Mouse (Mus musculus) MEL (cell line): ENCODE data around the gene Cfhr1. TPM values are rescaled to one million over a fixed set of nuclear protein-coding genes. Genes with fewer than 3 reads are reported as not detected.

Experiments
- DNase-seq: peaks from one replicate; pipeline ENCODE4 v3.0.0; 2011; ENCODE audit warnings: low read depth, low spot score
- H3K27ac ChIP-seq: 2 replicates; pipeline ENCODE4 v1.5.1; 2012; ENCODE audit warnings: low read depth, mild to moderate bottlenecking, control low read depth, low read length, moderate library complexity; ENCODE audit not compliant: control insufficient read depth
- H3K27me3 ChIP-seq, 2 experiments: fragments of 150-350 bp in 1 of 2; sonication (generic) in 1 of 2; 2 replicates each; pipeline ENCODE4 v1.6.1; 2012; ENCODE audit warnings: low read length in 2 of 2, mild to moderate bottlenecking in 2 of 2, improper control_type of control experiment in 1 of 2, moderate library complexity in 1 of 2; ENCODE audit not compliant: insufficient read depth in 2 of 2, control insufficient read depth in 1 of 2
- H3K36me3 ChIP-seq, 2 experiments: 2 replicates each; pipeline ENCODE4 v1.6.1; 2012 to 2014; ENCODE audit warnings: low read length in 2 of 2, improper control_type of control experiment in 1 of 2, inconsistent platforms in 1 of 2, mild to moderate bottlenecking in 1 of 2; ENCODE audit not compliant: insufficient read depth in 2 of 2, control insufficient read depth in 1 of 2
- H3K4me1 ChIP-seq, 2 experiments: fragments of 150-350 bp in 1 of 2; sonication (generic) in 1 of 2; 2 replicates each; pipeline ENCODE4 v1.6.1; 2012; ENCODE audit warnings: low read length in 2 of 2, improper control_type of control experiment in 1 of 2, mild to moderate bottlenecking in 1 of 2; ENCODE audit not compliant: insufficient read depth in 2 of 2, control insufficient read depth in 1 of 2
- H3K4me3 ChIP-seq, 2 experiments: fragments of 150-350 bp in 1 of 2; sonication (generic) in 1 of 2; 2 replicates each; pipeline ENCODE4 v1.5.1; 2012; ENCODE audit warnings: low read depth in 2 of 2, low read length in 2 of 2, mild to moderate bottlenecking in 2 of 2, moderate library complexity in 2 of 2, control low read depth in 1 of 2, improper control_type of control experiment in 1 of 2; ENCODE audit not compliant: control insufficient read depth in 1 of 2, insufficient read depth in 1 of 2
- H3K79me2 ChIP-seq: 2 replicates; pipeline ENCODE4 v1.6.1; 2012; ENCODE audit warnings: mild to moderate bottlenecking, low read length, moderate library complexity; ENCODE audit not compliant: control insufficient read depth, poor library complexity, insufficient read depth
- H3K9ac ChIP-seq: 2 replicates; pipeline ENCODE4 v1.6.1; 2012; ENCODE audit warnings: low read depth, mild to moderate bottlenecking, control low read depth, low read length, moderate library complexity; ENCODE audit not compliant: control insufficient read depth, poor library complexity, severe bottlenecking
- H3K9me3 ChIP-seq: fragments of 150-350 bp; sonication (generic); replicated peaks from 2 replicates; pipeline ENCODE4 v1.6.1; 2012; ENCODE audit warnings: mild to moderate bottlenecking, low read length, improper control_type of control experiment, moderate library complexity; ENCODE audit not compliant: insufficient read depth
- ELF1 ChIP-seq: IDR thresholded peaks from 2 replicates; pipeline ENCODE4 v1.6.1; 2014; ENCODE audit warnings: low read depth, mild to moderate bottlenecking, inconsistent platforms, low read length, improper control_type of control experiment, moderate library complexity
- ETS1 ChIP-seq: IDR thresholded peaks from 2 replicates; pipeline ENCODE4 v1.6.1; 2012; ENCODE audit warnings: low read depth, mild to moderate bottlenecking, inconsistent platforms, low read length, improper control_type of control experiment, moderate library complexity
- GABPA ChIP-seq: IDR thresholded peaks from 2 replicates; pipeline ENCODE4 v1.6.1; 2012; ENCODE audit warnings: low read depth, mild to moderate bottlenecking, inconsistent platforms, low read length, improper control_type of control experiment, moderate library complexity
- MAFK ChIP-seq: IDR thresholded peaks from 2 replicates; pipeline ENCODE4 v1.6.1; 2011; ENCODE audit warnings: low read depth, mild to moderate bottlenecking, low read length, improper control_type of control experiment, borderline replicate concordance
- MAZ ChIP-seq: IDR thresholded peaks from 2 replicates; pipeline ENCODE4 v1.6.1; 2012; ENCODE audit warnings: low read depth, mild to moderate bottlenecking, inconsistent platforms, low read length, improper control_type of control experiment
- MEF2A ChIP-seq: IDR thresholded peaks from 2 replicates; pipeline ENCODE4 v1.6.1; 2014; ENCODE audit warnings: low read depth, mild to moderate bottlenecking, inconsistent platforms, low read length, improper control_type of control experiment; ENCODE audit not compliant: poor library complexity, insufficient replicate concordance, severe bottlenecking; ENCODE audit errors: extremely low read depth
- NELFE ChIP-seq: IDR thresholded peaks from 2 replicates; pipeline ENCODE4 v1.6.1; 2011; ENCODE audit warnings: low read depth, low read length, improper control_type of control experiment
- POLR2A ChIP-seq, 2 experiments: IDR thresholded peaks; 2 replicates each; pipeline ENCODE4 v1.6.1; 2011 to 2012; ENCODE audit warnings: low read length in 2 of 2, mild to moderate bottlenecking in 2 of 2, control low read depth in 1 of 2, improper control_type of control experiment in 1 of 2, low read depth in 1 of 2, moderate library complexity in 1 of 2; ENCODE audit not compliant: control insufficient read depth in 1 of 2, insufficient read depth in 1 of 2, poor library complexity in 1 of 2
- POLR2AphosphoS2 ChIP-seq: IDR thresholded peaks from 2 replicates; pipeline ENCODE4 v1.6.1; 2011; ENCODE audit warnings: low read length, improper control_type of control experiment
- RAD21 ChIP-seq: IDR thresholded peaks from 2 replicates; pipeline ENCODE4 v1.6.1; 2011; ENCODE audit warnings: mild to moderate bottlenecking, low read depth, low read length, improper control_type of control experiment
- ZC3H11A ChIP-seq: IDR thresholded peaks from 2 replicates; pipeline ENCODE4 v1.6.1; 2012; ENCODE audit warnings: low read depth, mild to moderate bottlenecking, inconsistent platforms, low read length, improper control_type of control experiment
- ZMIZ1 ChIP-seq: IDR thresholded peaks from 2 replicates; pipeline ENCODE4 v1.6.1; 2012; ENCODE audit warnings: low read depth, mild to moderate bottlenecking, inconsistent platforms, low read length, improper control_type of control experiment, moderate library complexity
- ZNF384 ChIP-seq: IDR thresholded peaks from 2 replicates; pipeline ENCODE4 v1.6.1; 2012; ENCODE audit warnings: low read depth, mild to moderate bottlenecking, inconsistent platforms, low read length, improper control_type of control experiment
- polyA plus RNA-seq, 2 experiments: library from polyadenylated mRNA; stranded (reverse) in 1 of 2; unstranded in 1 of 2; fragments of >175 nt in 1 of 2; fragments of >200 nt in 1 of 2; gene quantifications; 2 replicates each; pipeline versions ENCODE4 v1.2.1 to v1.2.4; 2012; ENCODE audit warnings: low replicate concordance in 2 of 2, low read depth in 1 of 2; ENCODE audit not compliant: insufficient read length in 2 of 2, insufficient read depth in 1 of 2, missing spikeins in 1 of 2
- total RNA-seq: library from RNA; depleted of rRNA; stranded (reverse); fragments of 300-350 nt; gene quantifications from 2 replicates; pipeline ENCODE4 v1.2.3, GENCODE M21; 2012; rRNA removed

The Cfhr1 gene
- total and polyA plus RNA-seq, 3 experiments: not detected

DNA sequence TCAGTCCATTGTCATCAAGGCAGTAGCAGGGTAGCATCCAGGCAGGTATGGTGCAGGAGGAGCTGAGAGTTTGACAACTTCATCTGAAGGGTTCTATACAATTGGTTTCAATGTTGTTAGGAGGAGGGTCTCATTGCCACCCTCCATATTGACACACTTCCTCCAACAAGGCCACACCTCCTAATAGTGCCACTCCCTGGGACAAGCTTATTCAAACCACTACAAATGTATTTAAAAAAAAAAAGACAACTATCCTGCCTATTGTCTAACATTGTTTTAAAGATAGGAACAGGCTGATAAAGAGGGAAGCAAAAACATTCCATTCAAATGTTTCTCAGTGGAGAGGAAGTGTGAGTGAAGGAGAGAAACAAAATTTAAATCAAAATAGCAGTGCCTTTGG is 60.3 kb downstream of the Cfhr1 start:
- H3K9me3 ChIP-seq: no peaks in the 10 kb centered on the region
- no peak for DNase-seq
- H3K27ac ChIP-seq: no peak overlapping the region
- peaks cover 0 to 3% of the 10 kb centered on the region in 2 experiments; a peak in 2 of 4 replicates for H3K36me3 ChIP-seq
- H3K4me1 ChIP-seq: no peaks in the 10 kb centered on the region
- H3K79me2 ChIP-seq: no peaks in the 10 kb centered on the region
- no peak overlapping the region for H3K9ac ChIP-seq
- H3K27me3 ChIP-seq: no peaks in the 10 kb centered on the region
- H3K4me3 ChIP-seq: no peak overlapping the region
- no peak for TF ChIP-seq MEF2A
- no peak for TF ChIP-seq ZMIZ1
- no peak for TF ChIP-seq POLR2A (IDR thresholded peaks at IDR 0.05; ENCODE audit: control insufficient read depth in 1 of 2, insufficient read depth in 1 of 2, low read depth in 1 of 2, low read length in 2 of 2, poor library complexity in 1 of 2)
- TF ChIP-seq NELFE: no peak
- TF ChIP-seq ETS1: no peak
- TF ChIP-seq POLR2AphosphoS2: no peak
- TF ChIP-seq MAZ: no peak
- TF ChIP-seq ELF1: no peak
- TF ChIP-seq ZNF384: no peak
- TF ChIP-seq MAFK: no peak
- no peak for TF ChIP-seq GABPA
- no peak for TF ChIP-seq ZC3H11A
- TF ChIP-seq RAD21: no peak

Other genes starting within 250 kb of the Cfhr1 start
- gene Crb1, start 183.2 kb downstream of the Cfhr1 start, total RNA-seq: not detected in 2 replicates
- gene Crb1, start 183.2 kb downstream of the Cfhr1 start, polyA plus RNA-seq: not detected
- gene Zbtb41, start 138.0 kb downstream of the Cfhr1 start, total RNA-seq: 8.4 and 9.3 TPM in 2 replicates
- gene Zbtb41, start 138.0 kb downstream of the Cfhr1 start, polyA plus RNA-seq: 1 to 10 TPM in 1 of 2 experiments, not detected in 1; 7.6 TPM
- gene Aspm, start 105.5 kb downstream of the Cfhr1 start, total RNA-seq: 15.1 and 19.4 TPM in 2 replicates
- gene Aspm, start 105.5 kb downstream of the Cfhr1 start, polyA plus RNA-seq: 100 to 1,000 TPM in 1 of 2 experiments, 10 to 100 TPM in 1; 15.1 to 137 TPM
- gene F13b, start 58.6 kb downstream of the Cfhr1 start, total RNA-seq: not detected in 2 replicates
- gene F13b, start 58.6 kb downstream of the Cfhr1 start, polyA plus RNA-seq: not detected
- not detected in 2 replicates for gene Gm4788, start 221.0 kb upstream of the Cfhr1 start, total RNA-seq
- not detected for gene Gm4788, start 221.0 kb upstream of the Cfhr1 start, polyA plus RNA-seq